Mouse (Mus musculus) regulatory T cell (primary cell): ENCODE measurements around the gene Ptpdc1.

Experiments used
- in situ Hi-C: fragments of 300-600 bp; cut with MboI, MseI; formaldehyde crosslinking; loops from one replicate; pipeline ENCODE4 v1.15.1; 2025; ENCODE audit warnings: high pct_unique_total_duplicates

The Ptpdc1 gene

GRCm38 (mm10) chr13:48586496-48586895 is 39.0 kb downstream of the Ptpdc1 start:
- in situ Hi-C loops, result no loop called here

GRCm38 (mm10) chr13:48585786-48586185 is 39.7 kb downstream of the Ptpdc1 start:
- in situ Hi-C loops, result no loop called here

- in situ Hi-C loops, result no loop called here
Measured at GRCm38 (mm10) chr13:48582688-48583379, 42.6 kb downstream of the Ptpdc1 start.

DNA sequence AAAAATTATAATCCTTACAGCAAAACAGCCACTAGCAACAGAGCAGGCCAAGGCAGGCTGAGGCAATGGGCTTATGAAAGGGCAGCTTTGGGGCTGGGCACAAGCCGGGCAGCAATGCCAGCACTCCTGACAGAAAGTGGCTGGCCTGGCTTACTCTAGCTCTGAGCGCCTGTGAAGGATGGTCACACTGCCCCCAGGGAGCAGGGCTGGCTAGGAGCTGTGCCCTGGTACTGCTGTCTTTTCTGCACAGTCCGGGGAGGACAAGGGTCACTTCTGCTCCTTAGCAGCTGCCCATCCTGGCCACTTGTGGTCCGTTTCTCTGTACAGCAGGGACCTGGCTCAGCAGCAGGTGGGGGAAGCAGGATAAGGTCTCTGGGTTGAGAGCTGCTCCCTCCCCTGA is 46.8 kb downstream of the Ptpdc1 start:
- in situ Hi-C loops, result no loop called here

GRCm38 (mm10) chr13:48577836-48578235 is 47.6 kb downstream of the Ptpdc1 start:
- in situ Hi-C loops, result no loop called here

DNA sequence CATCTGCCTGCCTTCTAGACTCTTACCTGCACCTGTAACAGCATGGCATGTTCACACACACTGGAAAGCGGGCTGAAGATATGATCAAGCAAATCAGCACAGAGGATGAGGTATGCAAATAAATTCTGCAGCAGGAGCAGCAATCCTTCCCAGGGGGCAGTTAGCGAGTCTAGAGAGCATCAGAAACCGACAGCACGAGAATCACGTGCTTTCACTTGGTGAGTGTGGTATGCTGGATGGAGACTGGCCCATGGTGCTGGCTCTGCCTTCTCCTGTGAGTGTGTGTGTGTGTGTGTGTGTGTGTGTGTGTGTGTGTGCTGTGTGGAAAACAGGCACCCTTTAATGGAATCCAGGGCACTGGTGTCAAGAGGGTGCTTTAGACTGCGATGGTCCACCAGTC is 48.5 kb downstream of the Ptpdc1 start:
- in situ Hi-C loops, result no loop called here

GRCm38 (mm10) chr13:48574718-48575117 is 50.7 kb downstream of the Ptpdc1 start:
- in situ Hi-C loops, result loop anchor here (5.0 kb wide), 1 partner anchor 47 kb away; no protein-coding TSS in a partner anchor

- in situ Hi-C loops, result loop anchor here (5.0 kb wide), 1 partner anchor 46 kb away; no protein-coding TSS in a partner anchor
Measured at GRCm38 (mm10) chr13:48573525-48574355, 51.7 kb downstream of the Ptpdc1 start.

DNA sequence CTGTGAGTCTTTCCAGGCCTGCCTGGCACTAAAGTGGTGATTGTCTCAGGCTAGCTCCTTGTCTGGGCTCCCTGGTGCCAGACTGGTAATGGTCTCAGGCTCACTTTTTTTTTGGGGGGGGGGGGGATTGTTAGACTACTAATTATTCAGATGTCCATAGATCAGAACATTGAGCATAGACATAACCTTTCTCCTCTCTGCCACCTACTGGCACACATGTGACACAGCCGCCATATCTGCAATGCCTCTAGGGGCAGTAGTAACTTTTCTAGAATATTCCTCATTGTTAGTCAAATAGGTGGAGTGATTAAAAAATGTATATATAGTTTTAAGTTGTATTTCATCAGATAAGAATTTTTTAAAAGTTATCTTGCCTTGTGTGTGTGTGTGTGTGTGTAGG is 53.3 kb downstream of the Ptpdc1 start:
- in situ Hi-C loops, result loop anchor here (5.0 kb wide), 1 partner anchor 45 kb away; no protein-coding TSS in a partner anchor

DNA sequence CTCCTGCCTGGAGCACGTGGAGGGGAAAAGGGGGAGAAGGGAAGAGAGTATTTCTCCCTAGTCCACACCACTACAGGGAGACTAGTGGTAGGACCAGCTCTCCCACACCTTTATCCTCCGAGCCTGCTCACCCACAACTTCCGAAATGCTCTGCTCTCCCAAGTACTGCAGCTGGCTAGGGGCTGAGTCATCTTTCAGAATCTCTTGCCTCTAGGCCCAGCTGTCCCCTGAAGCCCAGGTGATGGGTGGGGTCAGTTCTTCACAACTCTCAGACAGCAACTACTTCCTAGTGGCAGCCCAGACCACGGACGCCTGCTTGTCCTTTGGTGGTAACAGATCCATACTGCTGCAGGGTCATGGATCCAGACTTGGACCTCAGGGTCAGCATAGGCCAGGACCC is 54.2 kb downstream of the Ptpdc1 start:
- in situ Hi-C loops, result loop anchor here (5.0 kb wide), 1 partner anchor 44 kb away; no protein-coding TSS in a partner anchor

GRCm38 (mm10) chr13:48569576-48570132 is 55.8 kb downstream of the Ptpdc1 start:
- in situ Hi-C loops, result loop anchor here (5.0 kb wide), 1 partner anchor 42 kb away; no protein-coding TSS in a partner anchor

DNA sequence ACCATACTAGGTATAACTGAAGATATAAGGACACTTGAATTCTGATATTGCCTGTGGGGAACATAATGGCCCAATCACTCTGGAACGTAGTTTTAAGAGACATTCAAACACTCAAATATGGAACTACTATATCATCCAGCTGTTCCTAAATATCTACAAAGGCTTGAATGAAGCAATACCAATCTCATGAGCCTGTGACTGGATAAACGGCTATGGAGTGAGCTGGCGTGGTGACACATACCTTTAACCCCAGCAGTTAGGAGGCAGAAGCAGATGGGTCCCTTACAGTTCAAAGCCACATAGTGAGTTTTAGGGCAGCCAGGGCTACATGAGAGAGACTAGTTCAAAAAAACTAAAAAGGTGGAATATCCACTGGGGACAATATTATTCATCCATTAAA is 57.8 kb downstream of the Ptpdc1 start:
- in situ Hi-C loops, result no loop called here

DNA sequence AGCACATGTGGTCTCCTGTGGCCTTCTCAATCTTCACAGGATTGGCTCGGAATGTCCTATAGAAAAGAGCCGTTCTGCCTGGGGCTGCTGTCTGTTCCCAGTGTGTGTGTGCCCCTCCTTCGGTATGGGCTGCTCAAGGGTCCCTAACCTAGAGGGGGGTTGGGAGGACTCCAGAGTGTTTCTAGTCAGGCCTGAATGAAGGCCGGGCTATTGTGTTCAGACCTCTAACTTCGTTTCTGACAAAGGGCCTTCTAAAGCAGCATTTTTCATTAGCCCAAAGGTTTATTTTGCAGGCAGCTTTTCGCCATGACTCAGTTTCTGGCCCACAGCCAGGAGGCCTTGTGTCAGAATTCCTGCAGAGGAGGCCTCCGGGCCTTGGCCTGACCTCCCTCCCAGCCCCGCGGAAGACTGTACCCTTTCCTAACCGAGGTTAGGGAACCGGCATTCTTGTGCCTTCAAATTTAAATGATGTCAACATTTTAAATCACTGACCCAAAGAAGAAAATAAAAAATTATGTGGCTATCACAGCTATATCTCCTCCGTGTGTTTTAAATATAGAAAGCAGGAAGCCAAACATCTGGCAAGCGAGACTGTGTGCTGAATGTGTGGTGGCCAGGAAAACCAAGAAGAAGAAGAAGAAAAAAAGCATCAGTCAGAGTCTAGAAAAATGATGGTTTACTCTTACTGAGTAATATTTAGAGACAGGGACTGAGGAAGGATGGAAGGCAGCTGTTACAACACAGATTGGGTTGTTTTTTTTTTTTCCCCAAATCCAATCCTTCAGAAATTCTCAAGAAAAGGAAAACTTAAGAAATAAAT is 59.1 kb downstream of the Ptpdc1 start:
- in situ Hi-C loops, result no loop called here

GRCm38 (mm10) chr13:48564881-48565600 is 60.4 kb downstream of the Ptpdc1 start:
- in situ Hi-C loops, result no loop called here

GRCm38 (mm10) chr13:48562336-48562735 is 63.1 kb downstream of the Ptpdc1 start:
- in situ Hi-C loops, result no loop called here

DNA sequence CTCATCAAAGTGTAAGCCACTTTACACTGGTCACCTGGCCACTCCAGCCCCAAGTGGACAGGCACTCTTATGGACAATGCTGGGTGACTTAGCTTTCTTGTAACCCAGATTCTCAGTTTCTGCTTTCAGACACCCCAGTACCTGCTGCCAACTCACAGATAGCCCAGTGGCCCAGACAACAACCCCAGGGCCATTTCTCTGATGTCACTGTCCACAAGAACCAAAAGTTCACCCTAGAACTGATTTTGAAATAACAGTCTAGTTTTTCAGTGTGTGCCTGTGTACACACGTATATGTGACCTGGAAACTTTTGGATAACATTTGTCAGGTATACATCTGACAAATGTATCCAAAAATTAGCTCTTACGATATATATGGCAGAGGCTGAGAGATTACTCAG is 64.0 kb downstream of the Ptpdc1 start:
- in situ Hi-C loops, result no loop called here

DNA sequence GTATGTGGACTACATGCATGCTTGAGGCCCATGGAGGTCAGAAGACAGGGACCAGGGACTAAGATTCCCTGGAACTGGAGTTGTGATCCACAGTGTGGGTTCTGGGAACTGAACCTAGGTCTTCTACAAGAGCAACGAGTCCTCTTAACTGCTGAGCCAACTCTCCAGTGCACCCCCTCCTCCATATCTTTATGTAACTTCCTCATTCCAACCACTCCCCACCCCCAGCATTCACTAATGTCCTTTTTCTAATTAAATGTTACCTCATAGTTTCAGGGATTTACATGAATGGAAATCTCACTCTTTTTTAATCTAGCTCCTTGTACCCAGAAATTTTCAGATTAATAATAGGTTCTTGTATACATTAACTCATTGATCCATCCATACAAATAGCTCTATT is 69.5 kb downstream of the Ptpdc1 start:
- in situ Hi-C loops, result no loop called here

DNA sequence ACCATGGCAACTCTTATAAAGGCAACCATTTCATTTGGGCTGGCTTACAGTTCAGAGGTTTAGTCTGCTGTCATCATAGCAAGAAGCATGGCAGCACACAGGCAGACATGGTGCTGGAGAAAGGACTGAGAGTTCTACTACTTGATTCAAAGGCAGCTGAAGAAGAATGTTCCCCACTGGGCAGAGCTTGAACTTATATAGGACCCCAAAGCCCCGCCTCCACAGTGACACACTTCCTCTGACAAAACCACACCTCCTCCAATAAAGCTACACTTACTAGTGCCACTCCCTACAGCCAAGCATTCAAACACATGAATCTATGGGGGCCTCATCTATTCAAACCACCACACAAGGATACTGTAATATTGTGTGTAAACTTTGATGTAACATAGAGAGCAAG is 70.9 kb downstream of the Ptpdc1 start:
- in situ Hi-C loops, result no loop called here

DNA sequence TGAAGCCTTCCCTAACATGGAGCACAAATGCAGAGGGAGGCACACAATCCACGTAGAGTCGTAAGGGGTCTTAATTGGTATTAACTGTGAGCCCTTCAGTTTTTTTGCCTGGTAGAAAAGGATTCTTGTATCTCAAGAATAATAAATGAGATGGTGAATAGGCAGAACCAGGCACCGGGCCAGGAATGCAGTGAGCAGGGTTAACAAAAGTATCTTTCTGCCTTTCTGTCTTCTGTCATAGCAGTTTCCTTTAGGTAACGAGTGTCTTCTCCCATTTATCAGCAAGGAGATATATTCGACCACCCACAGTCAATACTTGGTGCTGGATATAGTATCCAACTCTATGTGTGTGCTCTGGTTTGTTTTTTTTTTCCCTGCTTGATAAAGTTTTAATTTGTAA is 72.0 kb downstream of the Ptpdc1 start:
- in situ Hi-C loops, result no loop called here

GRCm38 (mm10) chr13:48552181-48553090 is 73.0 kb downstream of the Ptpdc1 start:
- in situ Hi-C loops, result no loop called here
